ENCODE assay signal across 23 mouse cellular contexts in the genomic region with DNA sequence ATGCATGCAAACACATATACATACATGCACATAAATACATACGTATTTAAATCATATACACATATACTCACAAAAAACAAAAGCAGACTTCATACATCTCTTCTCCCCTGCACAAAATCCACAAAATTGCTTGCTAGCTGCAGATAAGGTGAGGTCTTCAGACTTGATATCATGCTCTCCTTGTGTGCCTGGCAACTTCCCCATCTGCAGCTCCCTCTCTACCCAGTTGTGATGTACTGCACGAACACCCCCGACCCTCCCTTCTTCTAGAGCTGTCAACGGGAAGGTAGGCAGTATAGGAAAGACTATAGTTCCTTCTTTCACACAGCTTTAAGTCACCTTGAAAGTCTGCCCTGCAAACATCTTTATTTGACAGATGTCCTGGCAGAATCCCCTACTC.
"Had no signal": no experiment of that assay in that cellular context is flagged by ENCODE, and none has a peak within 500 bp of the region (broad histone marks: within the 10 kb centered on the region; RNA-seq: fewer than 3 reads in every experiment).

No protein-coding gene starts in this region.

- H3K27me3 ChIP-seq: kidney, embryonic 15.5 days; liver, embryonic 12.5 days; liver, embryonic 15.5 days; midbrain, embryonic 13.5 days; neural tube, embryonic 13.5 days had no signal

- DNase-seq: kidney, adult 11 months; kidney, adult 8-10 months; kidney, postnatal 10 days; kidney, postnatal 36 days; liver; lung, adult 2 months; lung, postnatal 14 days; lung, postnatal 4 days; retina, postnatal 1 day; right cerebral cortex, postnatal 25 days; spleen, adult 18-20 months; thymus, adult 2 months; thymus, postnatal 36 days had no signal

- H3K4me3 ChIP-seq: kidney, embryonic 15.5 days; limb, embryonic 10.5 days; limb, embryonic 13.5 days; liver, embryonic 12.5 days; liver, embryonic 15.5 days; midbrain, embryonic 10.5 days; midbrain, embryonic 13.5 days; myocyte; neural tube, embryonic 13.5 days had no signal

- H3K9me3 ChIP-seq: kidney, embryonic 15.5 days; limb, embryonic 10.5 days; liver, embryonic 12.5 days; liver, embryonic 15.5 days; midbrain, embryonic 10.5 days; midbrain, embryonic 13.5 days; neural tube, embryonic 13.5 days had no signal

- ATAC-seq: liver, embryonic 12.5 days; midbrain, embryonic 13.5 days; midbrain, embryonic 16.5 days had no signal
